Mouse (Mus musculus) urinary bladder, postnatal 25 days (tissue): Measurements from ENCODE around the gene 1700016D06Rik.

Source experiments
- DNase-seq: peaks from one replicate; pipeline ENCODE4 v3.0.0; 2022; ENCODE audit warnings: low spot score

1700016D06Rik gene

DNA sequence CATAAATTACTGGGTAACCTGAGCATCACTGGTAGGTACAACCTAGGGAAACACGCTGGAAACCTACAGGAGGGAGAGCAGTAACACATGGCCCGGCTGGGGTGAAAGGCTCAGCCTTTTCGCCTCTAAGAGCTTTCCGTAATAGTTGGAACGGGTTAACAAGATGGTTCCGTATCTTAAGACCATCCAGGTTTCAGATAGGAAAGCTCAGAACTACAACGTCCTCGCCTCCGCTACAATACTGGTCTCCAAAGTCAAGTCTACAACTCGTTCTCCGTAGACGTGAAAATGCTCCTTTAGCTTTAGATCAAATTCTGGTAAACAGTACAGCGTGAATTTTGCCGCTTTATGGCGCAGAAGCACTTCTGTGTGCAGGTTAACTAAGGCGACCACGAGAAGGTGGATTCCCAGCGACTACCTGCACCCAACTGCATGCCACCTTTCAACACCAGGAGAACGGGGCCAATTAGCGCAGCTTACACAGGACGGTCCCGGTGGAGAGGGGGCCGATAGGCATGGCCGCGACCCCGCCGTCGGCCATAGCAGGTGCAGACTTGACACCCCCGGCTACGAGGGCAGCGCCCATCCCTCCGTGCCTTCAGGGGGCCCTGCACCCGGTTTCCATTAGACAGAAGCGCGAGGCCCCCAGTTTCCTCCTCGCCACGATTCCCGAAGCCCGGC lies 66.4 kb downstream of the 1700016D06Rik start:
- DNase-seq: no peak

DNA sequence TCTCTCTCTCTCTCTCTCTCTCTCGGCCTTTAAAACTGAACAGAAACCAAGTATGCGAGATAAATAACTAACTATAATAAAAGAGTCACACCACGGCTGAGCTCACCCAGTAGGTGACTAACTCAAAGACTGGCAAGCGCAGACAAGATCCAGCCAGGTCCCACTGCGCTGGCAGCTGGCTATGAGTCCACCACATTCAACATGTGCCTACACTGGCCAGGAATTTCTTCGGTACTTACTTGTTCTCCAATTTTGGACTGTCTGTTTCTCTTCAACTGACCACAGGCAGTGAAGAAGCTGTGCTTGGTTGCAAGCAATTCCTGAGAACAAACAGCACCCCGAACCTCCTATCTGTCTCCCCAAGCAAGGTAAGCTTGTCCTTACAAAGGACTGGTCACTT lies 67.4 kb downstream of the 1700016D06Rik start:
- DNase-seq: no peak

DNA sequence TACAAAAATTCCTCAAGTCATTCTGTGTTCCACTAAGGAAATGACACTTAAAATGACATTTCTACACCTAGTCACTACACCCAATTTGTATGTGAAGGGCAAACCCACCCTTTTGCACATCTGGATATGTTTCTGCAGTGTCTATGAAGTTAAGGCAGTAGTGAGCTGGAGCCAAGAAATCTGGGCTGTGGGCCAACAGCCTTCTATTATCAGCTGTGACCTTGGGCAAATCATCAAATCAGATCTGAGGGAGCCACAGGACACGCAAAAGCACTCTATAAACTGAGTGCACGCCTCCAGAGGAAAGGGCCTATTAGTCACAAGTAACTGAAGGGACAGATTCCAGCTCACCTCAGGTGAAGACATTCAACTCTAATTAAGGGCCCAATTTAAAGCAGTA lies 68.5 kb downstream of the 1700016D06Rik start:
- DNase-seq: peak; percentile 26

DNA sequence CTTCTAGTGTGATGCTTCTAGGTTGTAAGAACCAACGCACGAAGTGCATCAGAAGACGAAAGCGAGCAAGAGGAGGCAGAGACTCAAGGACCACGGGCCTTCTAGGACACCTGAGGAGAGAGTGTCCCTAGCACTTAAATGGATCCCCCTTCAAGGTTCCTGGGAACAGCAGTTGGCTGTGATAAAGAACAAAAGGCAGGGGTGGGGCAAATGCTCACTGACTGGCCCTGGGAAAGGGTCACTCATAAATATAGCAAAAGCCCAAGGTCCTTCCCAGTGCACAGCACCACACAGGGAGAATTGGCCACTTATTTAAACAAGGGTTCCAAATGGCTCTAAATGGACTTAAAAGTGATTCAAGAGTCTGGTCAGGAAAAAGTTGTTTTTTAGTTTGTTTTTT lies 71.7 kb downstream of the 1700016D06Rik start:
- DNase-seq: no peak

DNA sequence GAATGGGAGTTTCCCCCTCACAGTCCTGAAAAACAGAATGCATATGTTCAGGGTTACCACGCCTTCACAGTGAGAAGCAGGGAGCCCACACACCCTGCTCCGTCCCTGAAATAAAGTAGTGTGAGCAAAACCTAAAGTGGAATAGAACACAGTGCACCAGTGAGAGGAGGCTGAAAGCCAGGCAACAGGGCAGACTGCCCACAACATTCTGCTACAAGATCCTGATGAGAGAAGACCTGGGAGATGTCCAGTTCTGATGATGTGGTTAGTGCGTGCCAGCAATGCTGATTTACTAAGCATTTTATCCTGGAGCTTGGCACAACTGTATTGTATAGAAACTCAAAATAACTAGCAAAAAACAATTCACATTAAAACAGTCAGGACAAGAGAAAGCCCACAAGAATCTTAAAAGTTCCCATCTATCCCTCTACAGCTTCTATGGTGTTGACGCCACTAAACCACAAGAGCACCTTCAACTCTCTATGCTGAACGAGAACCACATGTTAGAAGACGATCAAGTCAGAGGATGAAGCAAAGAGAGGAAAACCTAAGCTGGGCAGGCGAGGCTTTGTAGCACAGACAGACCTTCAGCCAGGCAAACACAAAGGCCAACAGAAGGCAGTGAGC lies 72.2 kb downstream of the 1700016D06Rik start:
- no peak for DNase-seq

DNA sequence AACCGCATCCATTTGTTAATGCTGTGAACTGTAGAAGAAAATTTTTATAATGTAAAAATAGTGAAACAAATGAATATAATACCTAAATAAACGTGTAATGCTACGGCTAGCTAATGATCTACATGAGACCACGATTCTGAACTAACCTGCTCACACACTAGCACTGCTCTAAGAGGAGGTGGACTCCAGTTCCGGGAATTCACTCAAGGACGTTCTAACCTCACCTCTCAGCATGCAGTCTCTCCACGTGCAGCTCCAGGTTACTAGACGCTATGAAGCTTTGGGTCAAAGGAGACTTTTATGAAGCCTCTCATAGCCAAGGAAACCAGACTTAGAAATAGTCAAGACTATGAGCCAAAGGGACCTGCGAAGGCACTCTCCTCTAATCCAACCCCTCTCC lies 73.1 kb downstream of the 1700016D06Rik start:
- DNase-seq: no peak

DNA sequence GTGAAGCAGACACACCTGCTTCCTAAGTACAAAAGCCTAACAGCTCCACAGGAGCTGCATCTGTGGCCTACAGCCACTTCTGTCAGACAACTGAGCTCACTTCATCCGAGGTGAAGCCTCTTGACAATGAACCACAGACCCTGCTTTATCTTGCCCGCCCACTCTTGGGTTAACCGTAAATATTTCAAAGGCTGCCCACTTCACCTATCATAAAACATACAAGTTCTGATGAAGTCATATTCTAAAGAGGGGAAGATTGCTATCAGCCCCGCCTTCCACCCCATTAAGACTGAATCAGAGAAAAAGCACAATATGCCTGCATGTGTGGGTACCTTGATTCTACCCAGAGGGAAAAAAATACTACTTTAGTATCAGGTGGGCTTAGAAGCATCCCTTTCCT lies 75.8 kb downstream of the 1700016D06Rik start:
- DNase-seq: no peak

DNA sequence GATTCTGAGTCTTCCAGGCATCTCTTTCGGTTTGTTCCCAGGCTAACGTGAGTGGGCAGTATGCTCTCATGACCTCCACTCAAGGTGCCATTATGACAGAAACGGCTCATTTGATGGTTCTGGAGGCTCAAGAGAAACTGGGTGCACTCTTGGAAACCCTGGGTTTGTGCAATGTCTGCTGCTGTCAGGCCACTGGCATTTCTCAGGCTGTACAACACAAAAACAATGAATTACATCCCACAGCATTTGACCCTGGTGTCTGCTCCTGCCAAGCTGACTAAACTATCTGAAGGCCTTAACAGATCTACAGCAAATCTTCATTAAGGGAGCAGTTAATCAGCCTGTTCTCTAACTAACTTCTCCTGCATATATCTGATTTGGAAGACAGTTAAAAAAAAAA lies 81.8 kb downstream of the 1700016D06Rik start:
- DNase-seq: no peak

DNA sequence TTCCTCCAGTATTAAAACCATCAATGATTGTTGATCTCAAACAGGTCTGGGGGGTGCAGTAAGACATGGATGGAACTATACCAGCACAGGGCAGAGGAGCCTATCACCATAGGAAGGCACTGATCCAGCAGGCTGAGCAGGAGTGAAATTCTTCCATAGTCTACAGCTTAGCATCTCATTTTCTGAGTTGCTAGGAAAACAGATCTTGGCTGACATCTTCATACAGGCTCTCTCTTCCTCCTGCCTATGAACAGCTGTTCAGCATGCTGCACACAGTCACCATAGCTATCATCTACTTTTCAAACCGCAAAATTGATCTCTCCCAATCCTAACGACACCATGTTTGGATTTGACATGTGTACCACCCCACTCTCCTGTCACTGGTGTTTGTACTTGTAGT lies 82.8 kb downstream of the 1700016D06Rik start:
- DNase-seq: no peak

DNA sequence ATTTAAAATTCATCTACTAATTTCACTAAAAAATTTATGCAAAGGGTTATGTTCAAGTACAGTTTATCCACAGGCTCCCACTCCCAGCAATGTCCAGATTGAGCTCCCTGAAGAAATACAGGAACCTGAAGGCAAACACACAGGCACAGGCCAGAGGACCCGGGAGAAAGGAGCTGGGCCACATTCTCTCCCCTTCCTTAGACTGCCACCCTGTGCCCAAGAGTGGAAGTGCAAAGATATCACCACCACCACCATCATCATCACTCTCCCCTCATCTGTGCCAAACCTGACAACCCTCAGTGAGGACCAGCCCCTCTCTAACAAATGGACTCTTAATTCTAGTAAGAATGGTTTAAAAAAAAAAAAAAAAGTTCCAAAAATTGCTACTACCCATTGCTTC lies 84.6 kb downstream of the 1700016D06Rik start:
- peak; percentile 37 for DNase-seq

DNA sequence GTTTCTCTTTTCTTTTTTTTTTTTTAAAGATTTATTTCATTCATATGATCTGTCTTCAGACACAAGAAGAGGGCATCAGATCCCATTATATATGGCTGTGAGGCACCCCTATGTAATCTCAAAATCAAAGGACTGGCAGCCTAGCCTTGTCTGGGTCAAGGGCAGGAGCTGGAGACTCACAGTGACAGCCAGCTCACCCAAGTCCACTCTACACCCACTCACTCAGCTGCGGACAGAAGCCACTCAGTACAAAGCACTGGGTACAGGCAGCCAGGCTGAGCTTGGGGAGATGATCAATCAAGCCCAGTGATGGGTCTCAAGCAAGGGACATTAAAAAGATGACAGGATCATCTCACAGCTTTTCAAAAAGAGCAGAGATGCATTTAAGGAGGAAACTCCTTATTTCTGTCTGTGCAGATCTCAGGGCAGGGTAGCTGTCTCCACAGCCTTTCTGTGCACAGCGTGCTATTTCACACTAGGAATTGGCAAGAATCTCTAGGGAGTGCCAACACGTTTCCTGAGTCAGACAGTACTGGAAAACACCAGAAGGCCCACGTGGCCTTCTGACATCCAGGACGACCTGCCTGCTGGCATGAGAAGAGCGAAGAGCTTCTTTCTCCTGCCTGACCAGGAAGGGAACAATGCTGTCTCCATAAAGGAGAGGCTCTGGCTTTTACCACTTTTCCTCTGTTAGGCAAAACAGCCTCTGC lies 86.6 kb downstream of the 1700016D06Rik start:
- DNase-seq: no peak

DNA sequence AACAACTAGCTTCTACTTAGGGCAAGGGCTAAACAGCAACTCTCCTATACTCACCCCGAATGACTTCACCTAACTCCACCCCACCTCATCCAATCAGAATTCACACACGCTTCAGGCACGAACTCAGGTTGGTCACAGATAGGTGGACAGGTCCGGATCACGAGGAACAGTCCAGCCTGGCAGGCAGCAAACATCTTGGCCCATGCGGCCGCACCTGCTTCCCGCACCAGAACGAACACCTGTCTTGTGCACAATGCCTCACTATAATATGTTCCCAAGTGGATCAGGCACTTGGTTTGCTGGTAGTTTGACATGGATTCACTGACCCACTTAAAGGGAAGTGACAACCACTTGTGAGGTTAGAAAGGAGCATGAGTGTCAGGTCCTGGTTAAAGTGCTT lies 92.0 kb downstream of the 1700016D06Rik start:
- no peak for DNase-seq
